Mouse (Mus musculus) spleen, adult 12 weeks (tissue): Measurements from ENCODE around the gene Hirip3.
"Not testable (repeated sequence)": the region's sequence is repeated elsewhere in the genome, so short reads cannot be mapped to it uniquely, and the experiment has no call there.

Experiments
- DNase-seq: peaks from one replicate; pipeline ENCODE4 v3.0.0; 2022; ENCODE audit warnings: low spot score

The Hirip3 gene

GRCm38 (mm10) chr7:126855641-126856040 is 6.1 kb upstream of the Hirip3 start:
- DNase-seq = no peak

- no peak for DNase-seq
These were observed 4.9 kb upstream of the Hirip3 start for GRCm38 (mm10) chr7:126856741-126857420.

- DNase-seq = no peak
These were observed 785 bp upstream of the Hirip3 start for GRCm38 (mm10) chr7:126860987-126861386.

- DNase-seq = peak; percentile 88
These were observed 494 bp downstream of the Hirip3 start, which contains the start of gene Ino80e for GRCm38 (mm10) chr7:126862147-126862784. Ino80e (minus strand) TSS chr7:126862377.

GRCm38 (mm10) chr7:126863791-126864190 is 2.0 kb downstream of the Hirip3 start:
- DNase-seq = no peak

- no peak for DNase-seq
These were observed 5.8 kb downstream of the Hirip3 start for GRCm38 (mm10) chr7:126867534-126867933.

GRCm38 (mm10) chr7:126868003-126868402 is 6.2 kb downstream of the Hirip3 start:
- DNase-seq = no peak

GRCm38 (mm10) chr7:126869780-126870519 is 8.2 kb downstream of the Hirip3 start:
- DNase-seq = no peak

- no peak for DNase-seq
These were observed 8.7 kb downstream of the Hirip3 start for GRCm38 (mm10) chr7:126870520-126870891.

- DNase-seq = no peak
These were observed 15.5 kb downstream of the Hirip3 start for GRCm38 (mm10) chr7:126877239-126877638.

GRCm38 (mm10) chr7:126881040-126881439 is 19.3 kb downstream of the Hirip3 start:
- DNase-seq = no peak

- peak; percentile 21 for DNase-seq
These were observed 22.0 kb downstream of the Hirip3 start for GRCm38 (mm10) chr7:126883731-126884181.

- peak; percentile 95 for DNase-seq
These were observed 22.8 kb downstream of the Hirip3 start, which contains the start of gene Taok2 for GRCm38 (mm10) chr7:126884286-126885164. Taok2 (minus strand) TSS chr7:126884703.

GRCm38 (mm10) chr7:126887281-126887680 is 25.5 kb downstream of the Hirip3 start:
- DNase-seq = no peak

- DNase-seq = no peak
These were observed 27.1 kb downstream of the Hirip3 start for GRCm38 (mm10) chr7:126888852-126889251.

- DNase-seq = no peak
These were observed 35.1 kb downstream of the Hirip3 start for GRCm38 (mm10) chr7:126896912-126897311.

GRCm38 (mm10) chr7:126897390-126898101 is 35.8 kb downstream of the Hirip3 start:
- DNase-seq = no peak

- DNase-seq = peak; percentile 92
These were observed 36.6 kb downstream of the Hirip3 start for GRCm38 (mm10) chr7:126898102-126898990.

GRCm38 (mm10) chr7:126899781-126900180 is 38.0 kb downstream of the Hirip3 start:
- not testable (repeated sequence) for DNase-seq

GRCm38 (mm10) chr7:126905590-126905989 is 43.8 kb downstream of the Hirip3 start:
- DNase-seq = no peak
